Mouse (Mus musculus) MEL (cell line): Measurements from ENCODE around the gene Thbs1. TPM values are rescaled to one million over a fixed set of nuclear protein-coding genes. Genes with fewer than 3 reads are reported as not detected.

Experiments
- DNase-seq: peaks from one replicate; pipeline ENCODE4 v3.0.0; 2011; ENCODE audit warnings: low read depth, low spot score
- H3K27ac ChIP-seq: 2 replicates; pipeline ENCODE4 v1.5.1; 2012; ENCODE audit warnings: low read depth, mild to moderate bottlenecking, control low read depth, low read length, moderate library complexity; ENCODE audit not compliant: control insufficient read depth
- H3K27me3 ChIP-seq, 2 experiments: fragments of 150-350 bp in 1 of 2; sonication (generic) in 1 of 2; 2 replicates each; pipeline ENCODE4 v1.6.1; 2012; ENCODE audit warnings: low read length in 2 of 2, mild to moderate bottlenecking in 2 of 2, improper control_type of control experiment in 1 of 2, moderate library complexity in 1 of 2; ENCODE audit not compliant: insufficient read depth in 2 of 2, control insufficient read depth in 1 of 2
- H3K36me3 ChIP-seq, 2 experiments: 2 replicates each; pipeline ENCODE4 v1.6.1; 2012 to 2014; ENCODE audit warnings: low read length in 2 of 2, improper control_type of control experiment in 1 of 2, inconsistent platforms in 1 of 2, mild to moderate bottlenecking in 1 of 2; ENCODE audit not compliant: insufficient read depth in 2 of 2, control insufficient read depth in 1 of 2
- H3K4me1 ChIP-seq, 2 experiments: fragments of 150-350 bp in 1 of 2; sonication (generic) in 1 of 2; 2 replicates each; pipeline ENCODE4 v1.6.1; 2012; ENCODE audit warnings: low read length in 2 of 2, improper control_type of control experiment in 1 of 2, mild to moderate bottlenecking in 1 of 2; ENCODE audit not compliant: insufficient read depth in 2 of 2, control insufficient read depth in 1 of 2
- H3K4me3 ChIP-seq, 2 experiments: fragments of 150-350 bp in 1 of 2; sonication (generic) in 1 of 2; 2 replicates each; pipeline ENCODE4 v1.5.1; 2012; ENCODE audit warnings: low read depth in 2 of 2, low read length in 2 of 2, mild to moderate bottlenecking in 2 of 2, moderate library complexity in 2 of 2, control low read depth in 1 of 2, improper control_type of control experiment in 1 of 2; ENCODE audit not compliant: control insufficient read depth in 1 of 2, insufficient read depth in 1 of 2
- H3K79me2 ChIP-seq: 2 replicates; pipeline ENCODE4 v1.6.1; 2012; ENCODE audit warnings: mild to moderate bottlenecking, low read length, moderate library complexity; ENCODE audit not compliant: control insufficient read depth, poor library complexity, insufficient read depth
- H3K9ac ChIP-seq: 2 replicates; pipeline ENCODE4 v1.6.1; 2012; ENCODE audit warnings: low read depth, mild to moderate bottlenecking, control low read depth, low read length, moderate library complexity; ENCODE audit not compliant: control insufficient read depth, poor library complexity, severe bottlenecking
- H3K9me3 ChIP-seq: fragments of 150-350 bp; sonication (generic); replicated peaks from 2 replicates; pipeline ENCODE4 v1.6.1; 2012; ENCODE audit warnings: mild to moderate bottlenecking, low read length, improper control_type of control experiment, moderate library complexity; ENCODE audit not compliant: insufficient read depth
- BHLHE40 ChIP-seq: IDR thresholded peaks from 2 replicates; pipeline ENCODE4 v1.6.1; 2012; ENCODE audit warnings: low read depth, mild to moderate bottlenecking, inconsistent platforms, low read length, improper control_type of control experiment, borderline replicate concordance
- CHD1 ChIP-seq: IDR thresholded peaks from 2 replicates; pipeline ENCODE4 v1.6.1; 2012; ENCODE audit warnings: low read depth, mild to moderate bottlenecking, inconsistent platforms, low read length, improper control_type of control experiment
- CHD2 ChIP-seq: IDR thresholded peaks from 2 replicates; pipeline ENCODE4 v1.6.1; 2011; ENCODE audit warnings: low read length, improper control_type of control experiment
- ELF1 ChIP-seq: IDR thresholded peaks from 2 replicates; pipeline ENCODE4 v1.6.1; 2014; ENCODE audit warnings: low read depth, mild to moderate bottlenecking, inconsistent platforms, low read length, improper control_type of control experiment, moderate library complexity
- ETS1 ChIP-seq: IDR thresholded peaks from 2 replicates; pipeline ENCODE4 v1.6.1; 2012; ENCODE audit warnings: low read depth, mild to moderate bottlenecking, inconsistent platforms, low read length, improper control_type of control experiment, moderate library complexity
- GABPA ChIP-seq: IDR thresholded peaks from 2 replicates; pipeline ENCODE4 v1.6.1; 2012; ENCODE audit warnings: low read depth, mild to moderate bottlenecking, inconsistent platforms, low read length, improper control_type of control experiment, moderate library complexity
- GATA1 ChIP-seq: IDR thresholded peaks from 2 replicates; pipeline ENCODE4 v1.6.1; 2011; ENCODE audit warnings: low read depth, low read length, improper control_type of control experiment
- JUND ChIP-seq: IDR thresholded peaks from 2 replicates; pipeline ENCODE4 v1.6.1; 2011; ENCODE audit warnings: low read depth, mild to moderate bottlenecking, improper control_type of control experiment, low read length
- KAT2A ChIP-seq: conservative IDR thresholded peaks from 2 replicates; pipeline ENCODE4 v1.6.1; 2012; ENCODE audit warnings: low read depth, low read length, improper control_type of control experiment, inconsistent platforms
- MAFK ChIP-seq: IDR thresholded peaks from 2 replicates; pipeline ENCODE4 v1.6.1; 2011; ENCODE audit warnings: low read depth, mild to moderate bottlenecking, low read length, improper control_type of control experiment, borderline replicate concordance
- MAX ChIP-seq: IDR thresholded peaks from 2 replicates; pipeline ENCODE4 v1.6.1; 2011; ENCODE audit warnings: low read length, improper control_type of control experiment
- MXI1 ChIP-seq: IDR thresholded peaks from 2 replicates; pipeline ENCODE4 v1.6.1; 2011; ENCODE audit warnings: mild to moderate bottlenecking, low read depth, low read length, improper control_type of control experiment
- NELFE ChIP-seq: IDR thresholded peaks from 2 replicates; pipeline ENCODE4 v1.6.1; 2011; ENCODE audit warnings: low read depth, low read length, improper control_type of control experiment
- NRF1 ChIP-seq: IDR thresholded peaks from 2 replicates; pipeline ENCODE4 v1.6.1; 2014; ENCODE audit warnings: low read depth, mild to moderate bottlenecking, inconsistent platforms, low read length, improper control_type of control experiment, moderate library complexity; ENCODE audit not compliant: poor library complexity, insufficient read depth, severe bottlenecking
- POLR2A ChIP-seq, 2 experiments: IDR thresholded peaks; 2 replicates each; pipeline ENCODE4 v1.6.1; 2011 to 2012; ENCODE audit warnings: low read length in 2 of 2, mild to moderate bottlenecking in 2 of 2, control low read depth in 1 of 2, improper control_type of control experiment in 1 of 2, low read depth in 1 of 2, moderate library complexity in 1 of 2; ENCODE audit not compliant: control insufficient read depth in 1 of 2, insufficient read depth in 1 of 2, poor library complexity in 1 of 2
- POLR2AphosphoS2 ChIP-seq: IDR thresholded peaks from 2 replicates; pipeline ENCODE4 v1.6.1; 2011; ENCODE audit warnings: low read length, improper control_type of control experiment
- POLR2AphosphoS5 ChIP-seq: IDR thresholded peaks from 2 replicates; pipeline ENCODE4 v1.6.1; 2012; ENCODE audit warnings: low read depth, borderline replicate concordance, mild to moderate bottlenecking, inconsistent platforms, low read length, moderate library complexity, mixed read lengths
- SIN3A ChIP-seq: IDR thresholded peaks from 2 replicates; pipeline ENCODE4 v1.6.1; 2012; ENCODE audit warnings: low read length, improper control_type of control experiment, inconsistent platforms
- SMC3 ChIP-seq: IDR thresholded peaks from 2 replicates; pipeline ENCODE4 v1.6.1; 2011; ENCODE audit warnings: low read depth, low read length, improper control_type of control experiment
- TAL1 ChIP-seq: IDR thresholded peaks from 2 replicates; pipeline ENCODE4 v1.6.1; 2012; ENCODE audit warnings: mild to moderate bottlenecking, inconsistent platforms, low read length, moderate library complexity, mixed read lengths
- TBP ChIP-seq: IDR thresholded peaks from 2 replicates; pipeline ENCODE4 v1.8.0; 2011; ENCODE audit warnings: low read depth, low read length, improper control_type of control experiment
- TCF12 ChIP-seq: IDR thresholded peaks from 2 replicates; pipeline ENCODE4 v1.6.1; 2014; ENCODE audit warnings: low read depth, mild to moderate bottlenecking, inconsistent platforms, low read length, improper control_type of control experiment, moderate library complexity
- USF2 ChIP-seq, 2 experiments: IDR thresholded peaks; 2 replicates each; pipeline ENCODE4 v1.6.1; 2011 to 2012; ENCODE audit warnings: improper control_type of control experiment in 2 of 2, low read length in 2 of 2, borderline replicate concordance in 1 of 2, inconsistent platforms in 1 of 2, low read depth in 1 of 2, mild to moderate bottlenecking in 1 of 2; ENCODE audit not compliant: insufficient read depth in 1 of 2
- ZC3H11A ChIP-seq: IDR thresholded peaks from 2 replicates; pipeline ENCODE4 v1.6.1; 2012; ENCODE audit warnings: low read depth, mild to moderate bottlenecking, inconsistent platforms, low read length, improper control_type of control experiment
- ZKSCAN1 ChIP-seq: IDR thresholded peaks from 2 replicates; pipeline ENCODE4 v1.6.1; 2012; ENCODE audit warnings: low read depth, mild to moderate bottlenecking, inconsistent platforms, low read length, improper control_type of control experiment, moderate library complexity
- ZMIZ1 ChIP-seq: IDR thresholded peaks from 2 replicates; pipeline ENCODE4 v1.6.1; 2012; ENCODE audit warnings: low read depth, mild to moderate bottlenecking, inconsistent platforms, low read length, improper control_type of control experiment, moderate library complexity
- polyA plus RNA-seq, 2 experiments: library from polyadenylated mRNA; stranded (reverse) in 1 of 2; unstranded in 1 of 2; fragments of >175 nt in 1 of 2; fragments of >200 nt in 1 of 2; gene quantifications; 2 replicates each; pipeline versions ENCODE4 v1.2.1 to v1.2.4; 2012; ENCODE audit warnings: low replicate concordance in 2 of 2, low read depth in 1 of 2; ENCODE audit not compliant: insufficient read length in 2 of 2, insufficient read depth in 1 of 2, missing spikeins in 1 of 2
- total RNA-seq: library from RNA; depleted of rRNA; stranded (reverse); fragments of 300-350 nt; gene quantifications from 2 replicates; pipeline ENCODE4 v1.2.3, GENCODE M21; 2012

Gene Thbs1
- total and polyA plus RNA-seq, 3 experiments: not detected

DNA sequence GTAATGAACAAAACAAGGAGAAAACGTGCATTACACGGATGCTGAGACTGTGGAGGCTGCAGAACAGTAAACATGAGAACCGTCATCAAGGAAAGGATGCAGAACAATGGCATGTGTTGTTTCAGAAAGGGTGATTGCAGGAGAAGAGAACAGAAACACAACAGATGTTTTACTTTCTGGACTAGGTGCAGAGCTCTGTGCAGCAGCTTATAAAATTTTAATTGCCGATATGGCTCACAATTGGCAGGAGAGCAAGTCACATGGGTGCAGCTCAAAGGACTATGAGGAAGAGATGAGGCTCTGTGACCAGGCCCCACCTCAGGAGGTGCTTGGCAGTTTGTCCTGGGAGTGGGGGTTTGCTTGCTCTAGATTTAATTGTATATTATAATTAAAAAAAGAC is 12.6 kb upstream of the Thbs1 start:
- H3K4me1 ChIP-seq: no peaks in the 10 kb centered on the region
- TF ChIP-seq POLR2A (IDR thresholded peaks at IDR 0.05; ENCODE audit: control insufficient read depth in 1 of 2, insufficient read depth in 1 of 2, low read depth in 1 of 2, low read length in 2 of 2, poor library complexity in 1 of 2) (no peak), TAL1 (no peak), ETS1 (no peak), ELF1 (no peak), BHLHE40 (no peak), ZMIZ1 (no peak)
- H3K9ac ChIP-seq: no peak overlapping the region

GRCm38 (mm10) chr2:118102169-118102568 is 9.5 kb upstream of the Thbs1 start:
- H3K4me1 ChIP-seq: no peaks in the 10 kb centered on the region
- H3K9ac ChIP-seq: no peak overlapping the region
- H3K79me2 ChIP-seq: no peaks in the 10 kb centered on the region
- H3K27me3 ChIP-seq: no peaks in the 10 kb centered on the region
- H3K36me3 ChIP-seq: no peaks in the 10 kb centered on the region
- H3K4me3 ChIP-seq: no peak overlapping the region
- no peak for DNase-seq
- H3K27ac ChIP-seq: no peak overlapping the region
- TF ChIP-seq CHD1 (no peak), TCF12 (no peak), CHD2 (no peak), JUND (no peak), BHLHE40 (no peak), POLR2AphosphoS2 (no peak), TAL1 (no peak), USF2 (IDR thresholded peaks at IDR 0.05; ENCODE audit: borderline replicate concordance in 1 of 2, insufficient read depth in 1 of 2, low read depth in 1 of 2, low read length in 2 of 2) (no peak), KAT2A (no peak), NELFE (no peak), MAFK (no peak)
- H3K9me3 ChIP-seq: no peaks in the 10 kb centered on the region

More for the DNA sequence above, 12.6 kb upstream of the Thbs1 start:
- no peaks in the 10 kb centered on the region for H3K36me3 ChIP-seq
- DNase-seq: no peak
- no peaks in the 10 kb centered on the region for H3K9me3 ChIP-seq
- no peaks in the 10 kb centered on the region for H3K79me2 ChIP-seq
- no peak overlapping the region for H3K27ac ChIP-seq
- H3K4me3 ChIP-seq: no peak overlapping the region
- no peaks in the 10 kb centered on the region for H3K27me3 ChIP-seq

DNA sequence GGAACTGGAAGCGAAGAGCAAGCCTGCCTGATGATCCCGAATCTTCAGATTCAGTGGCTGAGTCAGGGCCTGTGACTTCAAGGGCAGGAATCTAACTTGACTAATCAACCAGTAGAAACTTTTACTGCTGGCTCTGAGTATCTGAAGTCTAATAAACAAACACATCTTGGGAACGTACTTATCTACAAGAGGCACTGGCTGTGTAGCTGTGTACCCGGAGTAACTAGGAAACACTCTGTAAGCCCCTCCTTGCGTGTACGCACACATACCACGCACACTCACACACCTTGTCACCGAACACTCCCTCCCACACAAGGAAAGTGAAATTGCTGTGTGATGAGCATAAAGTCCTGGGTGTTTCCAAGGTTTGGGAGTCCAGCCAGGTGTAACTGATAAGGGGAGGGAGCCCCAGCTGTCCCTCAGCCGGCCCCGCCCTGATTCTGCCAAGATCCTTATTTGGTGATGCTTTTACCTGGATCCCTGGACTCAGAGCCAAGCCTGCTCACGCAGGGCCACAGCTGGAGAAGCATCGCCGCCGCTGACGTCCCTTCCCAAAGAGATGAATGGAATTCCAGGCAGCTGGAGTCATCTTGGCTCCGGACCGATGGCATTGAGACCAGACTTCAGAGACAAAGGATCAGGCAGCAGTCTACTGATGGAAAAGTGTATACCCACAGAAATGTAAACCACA is 1.3 kb upstream of the Thbs1 start:
- Histone ChIP-seq H3K79me2 (no peaks in the 10 kb centered on the region), H3K36me3 (no peaks in the 10 kb centered on the region), H3K27ac (no peak overlapping the region), H3K27me3 (no peaks in the 10 kb centered on the region), H3K4me1 (no peaks in the 10 kb centered on the region), H3K9ac (no peak overlapping the region), H3K9me3 (no peaks in the 10 kb centered on the region), H3K4me3 (no peak overlapping the region)
- no peak for DNase-seq
- no peak for TF ChIP-seq MXI1
- TF ChIP-seq MAFK: no peak
- TF ChIP-seq SMC3: no peak
- TF ChIP-seq GATA1: no peak
- no peak for TF ChIP-seq ZC3H11A
- TF ChIP-seq TAL1: no peak
- no peak for TF ChIP-seq GABPA
- no peak for TF ChIP-seq JUND
- no peak for TF ChIP-seq POLR2AphosphoS5
- TF ChIP-seq TCF12: no peak
- no peak for TF ChIP-seq TBP
- TF ChIP-seq ZMIZ1: no peak
- TF ChIP-seq ELF1: no peak
- TF ChIP-seq ZKSCAN1: no peak
- TF ChIP-seq NRF1: no peak
- TF ChIP-seq MAX: no peak
- TF ChIP-seq SIN3A: no peak
- no peak for TF ChIP-seq USF2 (IDR thresholded peaks at IDR 0.05; ENCODE audit: borderline replicate concordance in 1 of 2, insufficient read depth in 1 of 2, low read depth in 1 of 2, low read length in 2 of 2)
